Mouse (Mus musculus) G1E (cell line): ENCODE results near the gene Syngr4.

Experiments used
- CTCF ChIP-seq: IDR thresholded peaks from 2 replicates; pipeline ENCODE4 v1.5.1; 2012; ENCODE audit warnings: low read depth, low read length, inconsistent platforms, mixed read lengths
- TAL1 ChIP-seq: conservative IDR thresholded peaks from 2 replicates; pipeline ENCODE4 v1.6.1; 2012; ENCODE audit warnings: low read depth, low read length, inconsistent platforms, mixed read lengths

DNA sequence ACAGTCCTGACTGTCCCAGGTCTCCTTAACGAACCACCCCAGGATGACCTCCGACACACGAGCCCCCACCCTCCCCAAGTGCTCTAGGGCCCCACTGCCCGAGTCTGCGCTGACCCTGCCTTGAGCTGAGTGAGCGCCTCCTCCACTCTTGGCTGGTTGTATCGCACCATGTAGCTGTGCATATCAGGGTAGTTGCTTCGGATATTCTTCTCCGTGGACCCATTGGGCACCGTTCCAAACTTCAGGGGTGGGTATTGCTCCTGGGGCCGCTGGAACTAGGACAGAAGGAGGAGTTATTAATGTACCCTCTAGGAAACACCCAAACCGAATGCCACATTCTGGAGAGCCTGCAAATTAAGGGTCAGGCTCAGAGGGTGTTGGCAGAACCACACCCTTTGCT is 43.4 kb downstream of the Syngr4 start:
- TF ChIP-seq CTCF = no peak
- TF ChIP-seq TAL1 = no peak
